Mouse (Mus musculus): ENCODE results near the gene Plbd2.
"Not testable (repeated sequence)": the region's sequence is repeated elsewhere in the genome, so short reads cannot be mapped to it uniquely, and the experiment has no call there.

Gene Plbd2

DNA sequence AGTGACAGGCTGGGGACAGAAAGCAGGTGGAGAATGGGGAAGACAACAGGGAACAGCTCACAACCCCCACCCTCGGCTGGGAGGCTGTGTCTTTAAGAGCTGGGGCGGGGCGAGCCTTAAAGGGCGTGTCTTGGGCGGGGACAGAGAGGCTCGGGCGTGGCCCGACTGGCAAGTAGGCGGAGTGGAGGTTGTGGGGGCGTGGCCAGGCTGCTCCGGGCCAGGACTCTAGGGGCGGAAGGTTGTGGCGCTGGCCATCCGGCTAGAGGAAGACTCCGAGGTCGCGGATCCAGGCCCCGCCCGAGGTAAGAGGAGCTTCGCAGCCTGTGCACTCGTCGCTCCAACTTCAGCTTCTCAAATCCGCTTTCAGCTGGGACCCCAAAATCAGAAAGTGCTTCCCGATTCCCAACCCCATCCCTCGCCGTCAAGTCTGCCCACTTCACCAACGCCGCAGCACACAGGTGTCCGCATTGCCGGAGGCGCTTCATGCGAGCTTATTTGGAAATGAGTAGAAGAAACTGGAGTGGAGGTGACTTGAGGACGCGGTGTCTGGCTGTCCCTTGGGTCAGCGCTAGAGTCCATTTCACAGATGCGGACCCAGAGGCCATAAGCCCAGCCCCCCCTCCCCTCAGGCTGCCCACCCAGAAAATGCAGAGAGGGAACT, 7.7 kb upstream of the Plbd2 start, which contains the start of gene Slc8b1:
TSS of gene Slc8b1 (plus strand) at position 187 of the 661 bp plus-strand sequence.
- DNase-seq (ENCODE audit: low read depth, low spot score) = peak; percentile 91

DNA sequence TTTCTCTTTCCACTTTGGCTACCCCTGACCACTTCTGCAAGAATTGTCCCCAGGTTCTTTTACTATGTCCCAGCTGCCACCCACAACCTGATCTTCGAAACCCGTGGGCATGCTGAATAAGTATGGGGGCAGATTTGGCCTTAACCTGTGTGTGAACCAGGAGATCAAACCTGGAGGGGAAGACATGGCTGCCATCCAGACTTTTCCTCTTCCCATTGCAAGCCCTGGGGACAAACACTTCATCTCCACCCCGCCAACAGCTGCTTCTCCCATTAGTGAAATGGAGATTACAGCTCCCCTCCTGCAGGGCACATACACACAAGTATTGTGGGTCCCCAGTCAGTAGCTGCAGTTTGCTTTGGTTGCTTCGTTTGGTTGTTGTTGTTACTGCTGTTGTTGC, 3.9 kb upstream of the Plbd2 start:
- no peak for DNase-seq (ENCODE audit: low read depth, low spot score)

DNA sequence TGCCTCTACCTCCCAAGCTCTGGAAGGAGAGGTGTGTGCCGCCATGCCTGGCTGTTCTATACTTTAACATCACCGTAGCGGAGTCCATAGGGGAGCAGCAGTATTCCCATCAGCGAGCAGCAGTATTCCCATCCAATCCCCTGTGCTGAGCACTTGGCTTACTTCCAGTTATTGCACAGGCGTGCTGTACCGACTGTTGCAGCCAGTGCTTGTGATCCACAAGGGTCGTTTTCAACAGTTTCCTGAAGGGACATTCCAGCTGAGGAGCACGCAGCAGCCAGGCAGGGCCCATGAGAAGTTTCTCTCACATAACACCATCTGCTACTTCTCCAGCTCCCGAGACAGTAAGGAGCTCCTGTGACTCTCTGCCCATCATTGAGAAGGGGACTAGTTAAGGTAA, 3.1 kb upstream of the Plbd2 start:
- DNase-seq (ENCODE audit: low read depth, low spot score) = no peak

DNA sequence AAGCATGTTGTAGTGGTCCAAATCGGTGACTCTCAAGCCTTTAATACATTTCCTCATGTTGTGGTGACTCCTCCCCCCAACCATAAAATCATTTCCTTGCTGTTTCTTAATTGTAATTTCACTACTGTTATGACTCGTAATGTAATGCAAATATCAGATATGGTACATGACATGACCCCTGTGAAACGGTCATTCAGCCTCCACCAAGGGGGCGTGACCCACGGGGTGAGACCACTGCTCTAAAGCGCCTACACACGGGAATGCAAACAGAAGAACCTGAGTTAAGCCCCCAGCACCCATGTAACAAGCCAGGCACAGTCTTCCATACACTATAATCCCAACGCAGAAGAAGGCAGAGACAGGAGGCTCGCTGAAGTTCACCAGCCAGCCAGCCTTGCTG, 2.4 kb upstream of the Plbd2 start:
- no peak for DNase-seq (ENCODE audit: low read depth, low spot score)

DNA sequence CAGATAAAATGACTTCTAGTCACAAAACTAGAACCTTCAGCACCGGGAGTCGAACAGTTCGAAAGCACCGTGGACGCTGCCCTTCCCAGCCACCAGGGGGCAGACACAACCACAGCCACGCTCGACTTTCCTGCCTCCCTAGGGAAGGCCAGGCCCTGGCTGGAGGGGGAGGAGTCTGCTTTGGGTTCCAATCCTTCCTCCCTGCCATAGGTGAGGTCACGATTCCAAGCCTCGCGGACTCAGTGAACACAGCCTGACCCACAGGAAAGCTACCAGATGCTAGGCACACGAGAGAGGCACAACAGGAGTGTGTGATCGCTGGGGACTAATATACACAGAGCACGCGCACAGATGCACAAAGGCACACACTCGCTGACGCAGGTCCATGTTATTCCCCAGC, 1.9 kb upstream of the Plbd2 start:
- DNase-seq (ENCODE audit: low read depth, low spot score) = peak; percentile 96

DNA sequence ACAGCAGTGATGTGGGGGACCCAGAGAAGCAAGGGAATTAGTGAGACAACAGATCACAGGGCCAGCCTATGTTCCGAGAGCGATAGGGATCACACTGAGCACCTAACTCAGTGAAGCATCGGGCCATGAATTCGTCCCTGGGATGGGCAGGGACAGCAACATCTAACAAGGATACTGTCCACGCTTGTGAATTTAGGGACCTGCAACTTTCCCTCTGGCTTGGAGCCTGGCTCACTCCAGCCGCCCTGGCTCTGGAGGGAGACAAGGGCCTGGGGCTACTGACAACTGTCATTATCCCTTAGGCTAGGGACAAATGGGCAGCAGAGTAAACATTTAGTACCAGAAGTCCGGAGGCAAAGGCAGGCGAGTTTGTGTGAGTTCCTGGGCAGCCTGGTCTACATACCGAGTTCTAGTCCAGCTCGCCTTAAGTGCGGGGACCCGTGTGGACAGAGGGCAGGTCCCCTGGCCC, 716 bp downstream of the Plbd2 start:
- no peak for DNase-seq (ENCODE audit: low read depth, low spot score)

DNA sequence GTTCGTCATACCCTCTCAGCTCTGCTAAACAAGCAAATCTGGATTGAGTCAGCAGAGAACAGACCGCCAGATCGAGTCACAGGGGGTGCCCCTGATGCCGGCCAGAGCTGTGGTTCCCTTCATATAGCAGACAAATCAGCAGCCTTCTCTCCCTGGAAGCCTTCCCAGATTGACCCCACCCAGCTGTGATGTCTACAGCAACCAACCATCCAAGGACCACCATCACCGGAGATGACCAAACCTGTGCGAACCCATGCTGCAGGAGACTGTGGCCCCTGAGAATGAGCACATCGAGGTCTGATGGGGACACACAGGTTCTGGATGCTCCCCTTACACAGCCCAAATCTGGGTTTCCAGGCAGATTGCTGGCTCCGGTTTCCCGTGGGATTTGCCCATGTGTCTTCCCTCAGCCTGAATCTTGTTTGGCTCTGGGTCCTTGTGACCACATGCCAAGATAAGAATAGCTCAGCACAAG, 1.2 kb downstream of the Plbd2 start:
- no peak for DNase-seq (ENCODE audit: low read depth, low spot score)

DNA sequence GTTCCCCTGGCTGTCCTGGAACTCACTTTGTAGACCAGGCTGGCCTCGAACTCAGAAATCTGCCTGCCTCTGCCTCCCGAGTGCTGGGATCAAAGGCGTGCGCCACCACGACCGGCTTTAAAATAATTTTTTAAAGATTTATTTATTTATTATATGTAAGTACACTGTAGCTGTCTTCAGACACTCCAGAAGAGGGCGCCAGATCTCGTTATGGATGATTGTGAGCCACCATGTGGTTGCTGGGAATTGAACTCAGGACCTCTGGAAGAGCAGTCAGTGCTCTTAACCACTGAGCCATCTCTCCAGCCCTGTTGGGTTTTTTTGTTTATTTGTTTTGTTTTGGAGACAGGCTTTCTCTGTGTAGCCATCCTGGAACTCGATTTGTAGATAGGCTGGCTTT, 2.8 kb downstream of the Plbd2 start:
- not testable (repeated sequence) for DNase-seq (ENCODE audit: low read depth, low spot score)

DNA sequence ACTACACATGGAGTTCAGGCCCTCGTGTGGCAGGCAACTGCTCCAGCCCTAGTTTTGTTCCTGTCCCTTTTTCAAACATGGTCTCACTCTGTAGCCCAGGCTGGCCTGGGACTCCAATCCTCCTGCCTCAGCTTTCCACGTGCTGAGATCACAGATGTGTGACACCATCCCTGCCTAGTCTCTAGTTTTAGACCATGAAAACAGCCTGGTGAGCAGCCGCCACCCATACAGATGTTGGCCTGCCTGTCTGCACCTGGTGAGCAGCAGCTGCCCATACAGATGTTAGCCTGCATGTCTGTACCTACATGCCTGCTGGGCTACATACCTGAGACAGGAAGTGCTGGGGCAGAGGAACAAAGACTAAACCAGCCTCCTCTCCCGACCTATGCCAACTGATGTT, 4.2 kb downstream of the Plbd2 start:
- DNase-seq (ENCODE audit: low read depth, low spot score) = no peak

DNA sequence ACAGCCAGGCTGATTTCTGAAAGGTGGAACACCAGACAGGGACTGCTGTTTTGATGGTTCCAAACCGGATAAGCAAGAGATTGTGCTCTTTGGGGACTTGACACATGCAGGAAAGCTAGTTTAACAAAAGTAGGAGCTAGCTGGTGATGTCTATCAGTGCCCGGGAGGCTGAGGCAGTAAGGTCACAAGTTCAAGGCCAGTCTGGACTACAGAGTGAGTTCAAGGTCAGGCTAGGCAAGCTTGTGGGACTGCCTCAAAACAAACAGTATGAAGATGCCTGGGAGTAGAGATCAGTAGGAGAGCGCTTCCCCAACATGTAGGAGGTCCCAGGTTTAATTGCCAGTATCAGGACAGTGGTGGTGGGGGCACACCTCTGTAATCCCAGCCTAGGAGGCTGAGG, 6.4 kb downstream of the Plbd2 start:
- peak; percentile 68 for DNase-seq (ENCODE audit: low read depth, low spot score)

DNA sequence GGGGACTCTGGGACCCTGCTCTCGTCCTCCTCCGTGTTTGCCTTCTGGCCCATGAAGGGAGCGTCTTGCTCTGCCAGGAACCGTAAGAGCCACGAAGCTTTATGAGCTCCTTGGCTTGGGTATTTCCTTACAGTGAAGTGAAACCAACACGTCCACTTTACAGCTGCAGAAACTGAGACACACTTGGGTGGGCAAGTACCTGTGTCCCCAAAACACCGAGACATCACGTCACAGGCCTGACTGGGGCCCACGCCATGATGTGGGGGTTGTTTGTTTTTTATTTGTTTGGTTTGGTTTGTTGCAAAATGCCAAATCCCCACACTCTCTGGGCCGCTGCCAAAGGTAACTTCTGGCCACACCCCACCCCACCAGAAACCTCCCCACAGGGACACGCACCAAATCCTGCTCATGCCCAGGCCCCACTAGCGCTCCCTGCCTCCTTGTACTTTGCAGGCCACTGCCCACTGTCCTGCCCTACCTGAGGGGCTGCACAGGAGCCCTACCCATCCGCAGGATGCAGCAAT, 7.7 kb downstream of the Plbd2 start:
- DNase-seq (ENCODE audit: low read depth, low spot score) = no peak

DNA sequence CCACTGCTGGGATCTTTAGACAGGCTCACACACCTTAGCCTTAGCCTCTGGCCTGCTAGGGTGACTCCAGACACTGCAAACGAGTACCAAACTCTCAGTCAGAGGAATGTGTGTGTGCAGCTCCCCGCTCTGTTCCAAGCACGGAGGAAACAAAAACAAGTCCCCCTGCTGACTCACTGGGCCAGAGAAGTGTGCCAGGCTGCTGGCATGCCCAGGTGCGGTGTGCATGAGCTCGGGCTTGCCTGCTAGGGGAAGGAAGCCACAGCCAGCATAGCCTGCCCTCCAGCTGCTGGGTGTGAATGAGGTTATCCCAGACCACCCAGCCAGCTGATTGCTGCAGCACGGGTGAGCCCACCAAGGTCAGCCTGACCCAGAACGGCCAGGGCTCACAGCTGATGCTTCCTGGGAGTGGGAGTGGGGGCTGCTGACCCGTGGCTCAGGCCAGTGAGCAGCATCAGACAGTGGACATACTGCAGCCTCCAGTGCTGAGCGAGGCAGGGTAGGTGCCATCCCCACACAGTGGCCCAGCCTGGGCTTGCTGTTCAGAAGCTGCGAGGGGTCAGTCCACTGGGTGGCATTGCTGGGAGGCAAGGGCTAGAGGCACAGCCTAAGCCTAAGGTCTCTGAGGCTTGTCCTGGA, 8.2 kb downstream of the Plbd2 start:
- no peak for DNase-seq (ENCODE audit: low read depth, low spot score)

DNA sequence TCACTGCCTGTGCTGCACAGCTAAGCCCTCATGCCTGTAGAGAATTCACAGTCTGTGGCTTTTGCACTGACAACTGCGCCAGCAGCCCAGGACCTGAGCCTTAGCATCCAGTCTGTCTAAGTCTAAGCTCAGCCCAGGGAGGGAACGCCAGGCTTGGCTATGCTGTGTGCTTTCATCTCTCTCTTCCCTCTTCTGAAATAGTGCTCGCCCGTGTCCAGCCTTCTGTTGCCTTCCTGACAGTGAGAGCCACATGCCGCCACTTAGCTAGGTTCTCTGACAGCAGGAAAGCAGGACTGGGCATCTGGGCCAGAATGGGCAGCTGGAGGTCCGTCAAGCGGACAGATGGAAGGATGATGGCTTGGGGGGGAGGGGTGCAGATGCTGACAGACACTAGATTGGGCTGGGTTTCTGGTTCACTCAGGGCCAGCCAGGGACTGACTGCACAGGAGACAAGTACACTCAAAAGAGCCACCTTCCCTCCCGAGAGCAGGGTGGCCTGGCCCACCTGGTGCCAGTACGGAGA, 9.5 kb downstream of the Plbd2 start:
- DNase-seq (ENCODE audit: low read depth, low spot score) = no peak

DNA sequence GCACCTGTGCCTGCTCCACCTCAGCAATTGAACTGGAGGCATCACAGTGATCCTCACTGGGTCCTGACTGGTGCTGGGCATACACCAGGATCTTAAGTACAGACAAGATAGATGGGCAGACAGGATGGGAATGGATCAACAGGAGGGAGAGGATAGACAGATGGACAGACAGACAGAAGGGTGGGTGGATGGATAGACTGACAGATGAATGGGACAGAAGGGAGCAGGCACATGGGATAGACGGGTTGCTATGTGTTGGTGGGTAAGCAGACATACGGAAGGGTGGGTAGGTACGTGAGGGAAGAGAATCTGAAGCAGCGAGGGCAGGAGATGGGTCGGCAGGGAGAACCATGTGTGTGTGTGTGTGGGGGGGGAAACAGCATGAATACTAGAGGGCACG, 10.0 kb downstream of the Plbd2 start:
- DNase-seq (ENCODE audit: low read depth, low spot score) = no peak

DNA sequence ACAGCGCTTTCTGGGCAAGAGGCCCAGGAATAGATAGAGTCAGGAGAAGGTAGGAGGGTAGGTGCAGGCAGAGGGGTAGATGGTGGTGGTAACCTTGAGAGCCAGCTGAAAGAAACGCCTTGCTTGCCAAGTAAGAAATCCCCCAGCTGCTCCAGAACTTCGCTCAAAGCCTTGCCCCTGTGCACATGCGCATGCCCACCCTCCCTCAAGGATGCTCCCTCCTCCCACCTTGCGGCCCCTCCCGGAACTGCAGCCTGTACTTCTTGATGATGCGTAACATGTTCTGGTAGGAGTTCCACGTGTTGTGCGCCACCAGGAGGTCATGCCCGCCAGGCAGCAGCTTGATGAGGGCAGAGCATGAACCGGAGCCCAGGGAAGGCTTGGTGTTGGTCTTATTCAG, 11.0 kb downstream of the Plbd2 start:
- DNase-seq (ENCODE audit: low read depth, low spot score) = peak; percentile 93

DNA sequence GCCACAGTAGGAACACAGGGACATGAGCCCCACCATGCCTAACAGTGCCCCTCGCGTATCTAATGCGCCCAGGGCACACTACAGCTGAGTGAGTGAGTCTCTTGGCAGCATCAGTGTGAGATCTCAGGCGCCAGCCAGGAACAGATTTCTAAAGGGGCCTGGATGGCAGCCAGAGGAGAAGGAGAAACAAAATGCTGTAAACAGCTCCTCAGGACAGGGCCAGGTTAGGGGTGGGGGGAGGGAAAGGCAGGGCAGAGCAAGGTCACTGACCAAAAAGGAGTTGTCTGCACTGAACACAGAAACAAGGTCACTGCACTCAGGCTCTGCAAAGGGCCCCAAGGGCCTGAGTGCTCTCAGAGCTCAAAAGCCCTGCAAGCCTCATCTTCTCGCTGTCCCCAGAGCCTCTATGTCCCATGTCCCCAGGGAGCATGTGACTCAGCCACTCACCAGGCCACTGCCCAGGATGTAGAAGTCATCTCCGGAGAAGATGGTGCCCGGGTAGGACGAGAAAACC, 12.7 kb downstream of the Plbd2 start:
- no peak for DNase-seq (ENCODE audit: low read depth, low spot score)

DNA sequence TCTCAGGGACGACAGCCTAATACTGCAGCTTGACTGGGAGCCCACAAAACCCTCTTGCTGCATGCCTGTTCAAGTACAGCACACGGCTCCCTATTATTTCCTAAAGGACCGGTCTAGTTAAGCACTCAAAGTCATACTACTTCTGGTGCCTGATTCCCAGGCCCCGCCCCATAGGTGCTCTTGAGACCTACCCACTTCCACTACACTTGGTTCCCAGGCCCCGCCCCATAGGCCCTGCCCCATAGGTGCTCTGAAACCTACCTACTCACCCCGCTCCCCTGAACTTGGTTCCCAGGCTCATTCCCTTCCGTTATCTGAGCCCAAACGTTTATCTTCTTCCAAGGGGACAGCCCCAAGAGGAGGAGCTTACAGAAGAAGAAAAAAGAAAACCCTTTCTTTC, 15.6 kb downstream of the Plbd2 start:
- peak; percentile 47 for DNase-seq (ENCODE audit: low read depth, low spot score)

DNA sequence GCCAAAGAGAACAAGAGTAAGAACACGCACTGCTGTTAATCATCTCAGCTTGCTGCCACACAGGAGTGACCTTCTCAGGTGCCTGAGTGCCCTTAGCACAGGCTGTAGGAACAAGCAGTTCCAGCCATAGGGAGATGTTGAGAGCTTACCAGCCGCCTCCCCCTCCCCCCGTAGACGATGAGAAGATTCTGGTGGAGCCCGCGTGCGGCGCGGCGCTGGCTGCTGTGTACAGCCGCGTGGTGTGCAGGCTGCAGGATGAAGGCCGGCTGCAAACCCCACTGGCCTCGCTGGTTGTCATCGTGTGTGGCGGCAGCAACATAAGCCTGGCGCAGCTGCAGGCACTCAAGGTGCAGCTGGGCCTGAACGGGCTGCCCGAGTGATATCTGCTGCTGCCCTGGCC, 20.0 kb downstream of the Plbd2 start:
- no peak for DNase-seq (ENCODE audit: low read depth, low spot score)

DNA sequence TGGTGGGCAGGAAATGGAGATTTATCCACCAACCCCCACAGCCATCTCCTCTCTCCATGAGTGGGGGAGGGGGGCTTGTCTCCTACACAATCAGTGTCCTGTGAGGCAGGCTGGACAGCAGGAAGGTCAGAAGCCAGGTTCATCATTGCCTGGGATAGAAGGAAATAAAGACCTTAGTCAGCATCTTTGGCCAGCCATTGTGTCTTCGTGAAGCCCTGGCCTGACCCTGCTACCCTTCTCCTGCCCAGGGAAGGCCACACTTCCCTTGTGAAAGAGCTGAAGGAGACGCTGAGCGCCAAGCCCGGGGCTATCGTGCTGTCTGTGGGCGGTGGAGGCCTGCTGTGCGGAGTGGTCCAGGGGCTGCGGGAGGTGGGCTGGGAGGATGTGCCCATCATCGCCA, 22.2 kb downstream of the Plbd2 start:
- DNase-seq (ENCODE audit: low read depth, low spot score) = no peak

DNA sequence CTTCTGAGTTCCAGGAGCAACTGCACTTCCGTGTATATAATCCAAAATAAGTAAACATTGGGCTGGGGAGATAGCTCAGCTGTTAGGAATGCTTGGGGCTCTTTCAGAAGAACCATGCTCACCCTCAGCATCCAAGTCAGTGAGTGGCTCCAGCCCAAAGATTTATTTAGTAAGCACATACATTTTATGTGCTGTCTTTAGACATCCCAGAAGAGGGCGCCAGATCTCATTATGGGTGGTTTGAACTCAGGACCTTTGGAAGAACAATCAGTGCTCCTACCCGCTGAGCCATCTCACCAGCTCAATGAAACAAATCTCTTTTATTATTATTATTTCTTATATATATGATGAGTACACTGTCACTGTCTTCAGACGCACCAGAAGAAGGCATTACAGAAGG, 23.9 kb downstream of the Plbd2 start:
- DNase-seq (ENCODE audit: low read depth, low spot score) = peak; percentile 57

DNA sequence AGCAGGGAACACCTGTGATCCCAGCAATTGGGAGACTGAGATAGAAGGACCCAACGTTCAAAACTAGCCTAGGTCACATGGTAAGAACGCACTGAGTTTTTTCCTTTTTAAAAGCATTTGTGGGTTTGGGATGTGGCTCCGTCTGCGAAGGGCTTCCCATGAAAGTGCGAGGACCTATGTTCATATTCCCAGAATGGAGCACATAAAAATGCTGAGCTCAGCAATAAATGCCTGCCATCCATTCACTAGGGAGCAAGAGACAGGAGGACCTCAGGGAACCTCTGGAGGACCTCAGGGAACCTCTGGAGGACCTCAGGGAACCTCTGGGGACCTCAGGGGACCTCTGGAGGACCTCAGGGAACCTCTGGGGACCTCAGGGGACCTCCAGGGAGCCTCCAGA, 25.4 kb downstream of the Plbd2 start:
- no peak for DNase-seq (ENCODE audit: low read depth, low spot score)

DNA sequence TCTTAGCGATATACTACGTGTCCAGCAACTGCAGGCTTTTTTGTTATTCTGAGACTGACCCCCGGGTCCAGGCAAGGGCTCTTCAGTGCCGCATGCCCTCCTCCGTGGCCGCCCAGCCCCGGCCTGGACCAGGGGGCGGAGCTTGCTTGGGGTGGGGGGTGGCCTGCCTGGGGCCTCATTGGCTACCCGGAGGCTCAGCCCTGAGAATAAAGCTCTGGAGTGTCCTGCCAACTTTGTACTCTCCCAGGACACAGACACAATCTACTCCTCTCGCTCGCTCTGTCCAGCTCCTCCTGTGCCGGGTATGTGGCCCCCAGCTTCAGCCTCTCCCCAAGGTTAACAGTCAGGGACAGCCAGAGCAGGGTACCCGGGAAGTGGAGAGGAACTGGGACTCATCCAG, 27.1 kb downstream of the Plbd2 start, which contains the start of gene Sds:
TSS of gene Sds (plus strand) at position 231 of the 400 bp plus-strand sequence.
- no peak for DNase-seq (ENCODE audit: low read depth, low spot score)

DNA sequence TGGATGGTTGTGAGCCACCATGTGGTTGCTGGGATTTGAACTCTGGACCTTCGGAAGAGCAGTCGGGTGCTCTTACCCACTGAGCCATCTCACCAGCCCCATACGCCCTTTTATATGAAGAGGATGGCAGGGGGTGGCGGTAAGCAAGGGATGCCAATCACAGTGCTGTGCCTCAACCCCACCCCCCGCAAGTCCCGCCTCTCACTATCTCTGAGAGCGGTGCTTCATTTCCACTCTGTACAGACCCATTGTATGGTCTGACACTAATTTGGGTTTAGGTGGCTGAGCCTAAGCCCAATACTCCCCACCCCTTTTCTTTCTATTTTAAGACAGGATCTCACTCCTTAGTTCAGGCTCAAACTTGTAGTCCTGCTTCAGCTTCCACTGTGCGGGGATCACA, 27.6 kb downstream of the Plbd2 start:
- peak; percentile 39 for DNase-seq (ENCODE audit: low read depth, low spot score)
